Mouse (Mus musculus) heart, embryonic 16.5 days (tissue): ENCODE data around the gene Tra2b. TPM values are rescaled to one million over a fixed set of nuclear protein-coding genes. Genes with fewer than 3 reads are reported as not detected.
A peak's percentile ranks its signal among the peaks of the same experiment; 100 is the strongest.

Experiments used
- ATAC-seq: fragments of 200-750 bp; cut with Nextera tagmentation; replicated peaks from 2 replicates; pipeline ENCODE4 v1.8.0; 2017; ENCODE audit warnings: moderate number of reproducible peaks; ENCODE audit not compliant: insufficient read depth, low FRiP score; ENCODE audit errors: extremely low read depth
- H3K27ac ChIP-seq: fragments of 300-500 bp; sonication (generic); 2 replicates; pipeline ENCODE4 v1.5.1; 2014; ENCODE audit warnings: mild to moderate bottlenecking, low read length, control low read depth, moderate library complexity
- H3K27me3 ChIP-seq: fragments of 300-500 bp; sonication (generic); 2 replicates; pipeline ENCODE4 v1.6.1; 2014; ENCODE audit warnings: low read length, mixed read lengths; ENCODE audit not compliant: control insufficient read depth, insufficient read depth
- H3K36me3 ChIP-seq: fragments of 300-500 bp; sonication (generic); 2 replicates; pipeline ENCODE4 v1.6.1; 2014; ENCODE audit not compliant: control insufficient read depth, insufficient read depth
- H3K4me1 ChIP-seq: fragments of 300-500 bp; sonication (generic); 2 replicates; pipeline ENCODE4 v1.6.1; 2014; ENCODE audit warnings: low read length, mixed read lengths; ENCODE audit not compliant: control insufficient read depth, insufficient read depth
- H3K4me2 ChIP-seq: fragments of 300-500 bp; sonication (generic); 2 replicates; pipeline ENCODE4 v1.6.1; 2014; ENCODE audit warnings: low read depth, mild to moderate bottlenecking, control low read depth, low read length
- H3K4me3 ChIP-seq: fragments of 300-500 bp; sonication (generic); 2 replicates; pipeline ENCODE4 v1.5.1; 2014; ENCODE audit warnings: mild to moderate bottlenecking, control low read depth, low read length
- H3K9ac ChIP-seq: fragments of 300-500 bp; sonication (generic); 2 replicates; pipeline ENCODE4 v1.6.1; 2014; ENCODE audit warnings: low read length, control low read depth
- H3K9me3 ChIP-seq: fragments of 300-500 bp; sonication (generic); replicated peaks from 2 replicates; pipeline ENCODE4 v1.6.1; 2016; ENCODE audit warnings: low read length; ENCODE audit not compliant: control insufficient read depth
- WGBS: fragments of 180-500 bp; shearing (Covaris S2); extraction: QIAGEN DNeasy Blood & Tissue Kit; methylation state at CpG from one replicate; pipeline ENCODE4 v1.1.7; 2014; 5-methylcytosine and 5-hydroxymethylcytosine counted together
- polyA plus RNA-seq: library from polyadenylated mRNA; unstranded; fragments of >200 nt; fragmentation: Nextera tagmentation; extraction: Ambion mirVana; gene quantifications from 2 replicates; pipeline ENCODE4 v1.2.1, GENCODE M21; 2015

The Tra2b gene
- polyA plus RNA-seq, 1 experiment from 2014 or later: 229 TPM

DNA sequence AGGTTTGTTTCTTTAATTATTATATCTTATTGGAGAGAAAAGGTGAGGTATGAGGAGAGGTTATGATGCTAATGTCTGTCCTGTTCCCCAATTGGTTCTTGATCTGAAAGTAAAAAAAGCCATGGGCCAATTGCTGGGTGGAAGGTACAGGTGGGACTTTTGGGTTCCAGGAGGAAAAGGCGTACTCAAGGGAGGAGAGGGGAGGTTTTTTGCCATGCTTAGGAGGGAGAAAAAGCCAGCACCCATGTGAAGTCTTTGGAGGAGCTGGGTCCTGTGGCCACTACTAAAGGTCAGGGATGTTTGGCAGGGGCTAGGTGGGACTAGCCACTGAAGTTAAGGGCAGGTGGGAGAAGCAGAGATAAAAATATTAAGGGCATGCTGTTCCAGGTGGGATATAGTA, 21.2 kb upstream of the Tra2b start:
- no peaks in the 10 kb centered on the region for H3K36me3 ChIP-seq
- 79% methylated on average over 1 of the region's 1 CpGs for WGBS

DNA sequence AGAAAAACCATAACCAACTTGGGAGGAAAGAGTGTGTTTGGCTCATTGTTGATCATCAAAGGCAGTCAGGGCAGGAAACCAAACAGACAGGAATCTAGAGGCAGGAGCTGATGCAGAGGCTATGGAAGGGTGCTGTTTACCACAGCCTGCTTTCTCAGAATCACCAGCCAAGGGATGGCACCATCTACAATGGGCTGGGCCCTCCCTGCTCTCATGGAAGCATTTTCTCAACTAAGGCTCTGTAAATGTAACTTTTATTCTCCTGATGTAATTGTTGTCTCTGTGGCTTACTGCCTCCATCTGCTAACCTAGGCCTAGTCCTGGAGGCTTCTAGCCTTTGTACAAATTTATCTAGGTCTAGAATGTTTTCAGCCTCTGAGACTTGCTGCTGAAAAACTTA, 10.7 kb upstream of the Tra2b start:
- no peak for ATAC-seq
- Histone ChIP-seq H3K4me2 (no peak overlapping the region), H3K4me1 (no peaks in the 10 kb centered on the region), H3K36me3 (no peaks in the 10 kb centered on the region), H3K27ac (no peak overlapping the region), H3K9me3 (peaks cover 9% of the 10 kb centered on the region), H3K4me3 (no peak overlapping the region), H3K27me3 (no peaks in the 10 kb centered on the region), H3K9ac (no peak overlapping the region)

More for the DNA sequence above, 21.2 kb upstream of the Tra2b start:
- no peak overlapping the region for H3K9ac ChIP-seq
- H3K27ac ChIP-seq: no peak overlapping the region
- ATAC-seq: no peak
- H3K4me2 ChIP-seq: no peak overlapping the region
- H3K4me3 ChIP-seq: no peak overlapping the region
- no peaks in the 10 kb centered on the region for H3K4me1 ChIP-seq
- peaks cover 5% of the 10 kb centered on the region; the same call in 1 of the 2 replicates for H3K9me3 ChIP-seq
- H3K27me3 ChIP-seq: no peaks in the 10 kb centered on the region

DNA sequence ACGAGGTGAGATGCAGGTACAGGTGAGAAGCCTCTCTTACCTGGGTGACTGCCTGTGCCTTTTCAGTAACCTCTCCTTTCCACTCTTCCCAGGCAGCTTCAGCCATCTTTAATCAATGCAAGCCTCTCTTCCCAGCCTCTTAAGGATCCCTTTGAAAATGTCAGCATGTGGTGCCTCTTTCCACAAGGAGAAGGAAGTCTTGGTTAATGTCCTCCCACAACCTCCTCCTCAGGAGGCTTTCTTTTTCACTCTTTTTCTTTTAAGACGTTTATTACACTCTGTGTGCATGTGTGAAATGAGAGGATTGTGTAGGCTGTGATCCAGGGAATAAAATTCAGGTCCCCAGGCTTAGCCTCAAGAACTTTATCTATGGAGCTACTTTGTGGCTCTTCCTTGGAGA, 9.3 kb upstream of the Tra2b start:
- Histone ChIP-seq H3K9me3 (peaks cover 9% of the 10 kb centered on the region), H3K27me3 (no peaks in the 10 kb centered on the region), H3K4me1 (no peaks in the 10 kb centered on the region), H3K27ac (no peak overlapping the region), H3K4me2 (no peak overlapping the region), H3K36me3 (no peaks in the 10 kb centered on the region), H3K9ac (no peak overlapping the region), H3K4me3 (no peak overlapping the region)
- ATAC-seq: no peak
- 46% methylated on average over 2 of the region's 2 CpGs for WGBS

DNA sequence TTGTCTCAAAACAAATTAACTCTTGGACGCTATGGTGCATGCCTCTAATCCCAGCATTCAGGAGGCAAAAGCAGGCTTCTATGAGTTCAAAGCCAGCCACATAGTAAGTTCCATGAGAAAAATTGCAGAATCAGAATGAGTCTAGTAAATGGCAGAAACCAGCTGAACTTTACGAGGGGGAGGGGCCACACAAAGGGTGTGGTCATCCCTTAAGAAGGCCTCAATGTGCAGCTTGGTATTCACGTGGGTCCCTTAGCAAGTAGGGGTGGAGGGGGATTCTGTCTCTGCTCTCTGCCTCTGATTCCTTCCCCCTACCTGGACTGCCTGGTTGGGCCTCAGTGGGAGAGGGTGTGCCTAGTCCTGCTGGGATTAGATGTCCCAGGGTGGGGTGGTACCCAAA, 4.7 kb upstream of the Tra2b start:
- ATAC-seq: no peak

DNA sequence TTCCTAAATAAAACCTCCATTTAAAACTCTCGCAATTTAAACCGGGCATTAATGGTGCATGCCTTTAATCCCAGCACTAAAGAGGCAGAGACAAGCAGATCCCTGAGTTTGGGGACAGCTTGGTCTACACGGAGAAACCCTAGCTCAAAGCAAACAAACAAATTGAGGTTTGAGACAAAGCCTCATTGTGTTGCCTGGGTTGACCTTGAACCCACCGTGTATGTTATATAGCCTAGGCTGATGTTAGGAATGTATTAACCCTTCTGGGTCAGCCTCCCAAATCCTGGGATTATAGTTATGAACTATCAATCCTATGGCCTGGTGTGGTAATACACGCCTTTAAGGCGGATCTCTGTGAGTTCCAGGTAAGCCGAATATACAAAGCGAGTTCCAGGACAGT, 579 bp upstream of the Tra2b start:
- Histone ChIP-seq H3K4me1 (peaks cover 14% of the 10 kb centered on the region), H3K9me3 (no peaks in the 10 kb centered on the region), H3K4me2 (peak overlapping the region; percentile 83), H3K27me3 (no peaks in the 10 kb centered on the region), H3K27ac (peak overlapping the region; percentile 98), H3K4me3 (peak overlapping the region; percentile 99), H3K9ac (peak overlapping the region; percentile 98), H3K36me3 (no peaks in the 10 kb centered on the region)
- no peak for ATAC-seq
- 38% methylated on average over 8 of the region's 8 CpGs for WGBS

More for the DNA sequence above, 4.7 kb upstream of the Tra2b start:
- H3K9me3 ChIP-seq: peaks cover 4% of the 10 kb centered on the region; the same call in 1 of the 2 replicates
- 67% methylated on average over 3 of the region's 3 CpGs for whole genome bisulfite sequencing
- no peak overlapping the region for H3K4me2 ChIP-seq
- peaks cover 4% of the 10 kb centered on the region; the same call in 1 of the 2 replicates for H3K4me1 ChIP-seq
- H3K4me3 ChIP-seq: no peak overlapping the region
- H3K36me3 ChIP-seq: no peaks in the 10 kb centered on the region
- no peaks in the 10 kb centered on the region for H3K27me3 ChIP-seq
- no peak overlapping the region for H3K27ac ChIP-seq
- H3K9ac ChIP-seq: no peak overlapping the region

DNA sequence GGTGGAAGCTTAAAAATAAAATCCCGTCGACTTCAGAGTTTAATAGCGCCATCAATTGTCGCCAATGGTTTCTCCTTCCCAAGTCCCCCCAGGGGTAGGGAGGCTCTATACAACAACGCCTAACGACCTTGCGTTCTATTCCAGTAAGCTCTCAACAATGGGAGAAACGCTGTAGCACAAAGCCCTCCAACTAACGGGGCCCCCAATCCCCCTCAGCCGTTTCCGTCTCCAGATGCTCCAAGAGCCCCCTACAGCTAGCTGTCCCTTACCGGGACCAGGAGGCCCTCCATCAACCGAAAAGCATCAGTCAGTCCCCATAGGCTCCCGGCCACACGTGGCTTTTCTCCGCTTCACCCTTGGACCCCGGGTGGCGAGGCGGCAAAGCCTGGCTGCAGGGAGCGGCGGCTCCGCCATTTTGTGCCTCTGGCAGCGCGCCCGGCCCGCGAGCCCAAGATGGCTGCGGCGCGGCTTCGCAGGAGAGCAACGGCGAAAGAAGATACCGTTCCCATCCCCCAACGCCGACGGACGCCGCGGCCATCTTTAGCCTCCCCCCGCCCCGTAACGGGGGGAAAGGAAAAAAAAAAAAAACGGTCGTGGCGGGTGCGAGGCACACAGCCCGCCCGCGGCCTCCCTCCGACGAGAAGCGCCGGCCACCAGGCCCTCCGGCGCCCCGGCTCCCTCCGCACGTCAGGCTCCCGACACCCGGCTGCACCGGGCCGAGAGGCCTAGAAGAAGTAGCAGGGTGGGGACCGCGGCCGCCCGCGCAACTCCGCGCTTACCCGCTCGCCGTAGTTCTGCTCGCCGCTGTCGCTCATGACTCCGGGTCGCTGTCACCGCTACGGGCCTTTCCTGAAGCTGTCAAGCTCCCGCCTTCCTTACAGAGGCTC, 600 bp downstream of the Tra2b start:
- peak; percentile 74 for ATAC-seq
- peak overlapping the region; percentile 99 for H3K4me3 ChIP-seq
- H3K36me3 ChIP-seq: no peaks in the 10 kb centered on the region
- peak overlapping the region; percentile 98 for H3K9ac ChIP-seq
- no peaks in the 10 kb centered on the region for H3K9me3 ChIP-seq
- whole genome bisulfite sequencing: under 1% methylated on average over 74 of the region's 81 CpGs
- H3K27ac ChIP-seq: peak overlapping the region; percentile 98
- H3K27me3 ChIP-seq: no peaks in the 10 kb centered on the region
- peak overlapping the region; percentile 94 for H3K4me2 ChIP-seq
- H3K4me1 ChIP-seq: peaks cover 14% of the 10 kb centered on the region

DNA sequence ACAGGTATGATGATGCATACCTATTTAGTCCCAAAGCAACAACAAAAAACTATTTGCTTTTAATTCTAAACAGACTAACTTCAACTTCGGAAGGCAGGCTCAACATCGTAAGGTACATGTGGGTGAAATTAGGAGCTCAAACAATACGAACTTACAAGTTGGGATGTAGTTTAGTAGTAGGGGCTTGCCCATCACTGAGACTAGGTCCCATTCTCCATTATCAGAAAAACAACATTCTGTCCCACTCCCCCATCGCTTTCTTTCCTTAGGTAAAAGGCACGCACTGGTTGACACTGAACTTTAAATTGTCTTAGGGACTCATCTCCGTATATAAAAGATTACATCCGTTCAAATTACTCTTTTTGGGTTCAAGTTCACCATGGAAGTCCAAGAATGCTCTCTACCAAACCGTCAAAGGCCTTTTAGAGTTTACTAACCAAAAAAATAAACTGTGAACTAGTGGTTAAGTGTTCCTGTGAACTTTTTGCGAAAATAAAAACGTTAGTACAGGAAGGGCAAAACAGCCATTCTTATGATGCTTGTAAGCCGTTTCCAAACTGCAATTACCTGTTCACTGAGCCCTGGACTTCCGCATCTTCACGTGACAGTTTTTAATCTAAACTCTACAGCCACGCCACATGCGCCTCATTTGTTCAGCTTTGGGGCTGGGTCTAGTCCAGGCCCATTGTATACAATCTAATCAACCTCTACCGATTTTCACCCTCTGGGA, 1.4 kb downstream of the Tra2b start:
- no peaks in the 10 kb centered on the region for H3K27me3 ChIP-seq
- peak overlapping the region; percentile 98 for H3K27ac ChIP-seq
- H3K9me3 ChIP-seq: no peaks in the 10 kb centered on the region
- no peak for ATAC-seq
- no peaks in the 10 kb centered on the region for H3K36me3 ChIP-seq
- H3K4me2 ChIP-seq: peak overlapping the region; percentile 94
- peak overlapping the region; percentile 98 for H3K9ac ChIP-seq
- under 1% methylated on average over 16 of the region's 16 CpGs for WGBS
- H3K4me3 ChIP-seq: peak overlapping the region; percentile 99
- H3K4me1 ChIP-seq: peaks cover 16% of the 10 kb centered on the region

DNA sequence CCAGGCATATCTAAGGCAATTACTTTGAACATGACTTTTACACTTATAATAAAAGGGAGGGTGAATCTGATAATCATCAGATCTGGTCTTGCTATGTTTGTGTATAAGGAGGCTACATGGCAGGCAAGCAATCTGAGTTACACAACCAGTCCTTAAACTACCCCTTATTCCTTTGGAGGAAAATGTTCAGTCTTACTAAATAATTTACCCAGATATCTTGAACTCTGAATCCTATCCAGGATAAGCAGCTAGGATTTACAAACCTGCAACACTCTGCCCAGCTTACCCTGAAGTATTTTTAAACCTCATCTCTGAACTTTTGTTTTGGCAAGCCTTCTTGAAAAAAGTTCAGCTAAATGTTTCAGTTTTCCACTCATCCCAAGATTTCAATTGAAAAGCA, 2.7 kb downstream of the Tra2b start:
- no peak for ATAC-seq
- H3K27me3 ChIP-seq: no peaks in the 10 kb centered on the region
- H3K36me3 ChIP-seq: no peaks in the 10 kb centered on the region
- peaks cover 22% of the 10 kb centered on the region for H3K4me1 ChIP-seq
- H3K27ac ChIP-seq: no peak overlapping the region; the same call in 1 of the 2 replicates
- H3K4me3 ChIP-seq: peak overlapping the region; percentile 99
- peak overlapping the region; percentile 12; the same call in 1 of the 2 replicates for H3K9ac ChIP-seq
- peak overlapping the region; percentile 94 for H3K4me2 ChIP-seq
- H3K9me3 ChIP-seq: no peaks in the 10 kb centered on the region

DNA sequence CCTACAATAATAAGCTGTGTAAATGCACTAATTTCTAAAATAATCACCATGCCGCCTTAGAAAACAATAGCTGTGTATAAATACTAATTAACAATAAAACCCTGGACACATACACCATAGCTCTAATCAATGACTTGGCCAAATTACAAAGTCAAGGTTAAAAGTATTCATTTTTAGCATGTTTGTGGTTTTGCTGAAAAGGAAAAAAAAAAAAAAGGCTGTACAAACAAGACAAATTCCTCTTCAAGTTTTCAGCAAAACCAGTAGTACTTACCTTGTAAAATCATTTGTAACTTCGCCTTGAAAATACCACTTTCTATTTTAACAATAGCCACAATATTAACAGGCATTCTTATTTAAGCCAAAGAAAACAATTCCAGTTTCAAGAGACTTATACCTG, 4.2 kb downstream of the Tra2b start:
- no peak for ATAC-seq
- H3K9me3 ChIP-seq: no peaks in the 10 kb centered on the region
- no peak overlapping the region for H3K27ac ChIP-seq
- H3K9ac ChIP-seq: no peak overlapping the region
- H3K4me3 ChIP-seq: no peak overlapping the region
- peaks cover 28% of the 10 kb centered on the region for H3K4me1 ChIP-seq
- WGBS: 80% methylated on average over 2 of the region's 2 CpGs
- no peaks in the 10 kb centered on the region for H3K27me3 ChIP-seq
- H3K4me2 ChIP-seq: no peak overlapping the region
- H3K36me3 ChIP-seq: no peaks in the 10 kb centered on the region
